Comparison of ENCODE assay signal across 8 mouse cellular contexts in genomic region chr2:102589977-102590376, GRCm38 (mm10). TPM values are rescaled to one million over a fixed set of nuclear protein-coding genes. Genes with fewer than 3 reads are reported as not detected.
DNase-seq lines count a peak whose midpoint lies in the region; ATAC-seq and TF ChIP-seq lines count a peak whose summit lies in the region.

No protein-coding gene starts in this region.

- H3K27ac ChIP-seq in ES-E14 (ENCODE audit: insufficient read depth, low read depth, low read length, poor library complexity, severe bottlenecking): no peak overlapping the region
- no peak overlapping the region for H3K27ac ChIP-seq in limb, embryonic 14.5 days (replicated peaks; ENCODE audit: low read depth, low read length)

- H3K4me3 ChIP-seq in ES-E14 (ENCODE audit: insufficient read depth in 1 of 2, low read depth in 1 of 2, low read length in 2 of 2, poor library complexity in 1 of 2, severe bottlenecking in 1 of 2): no peak overlapping the region
- no peak overlapping the region for H3K4me3 ChIP-seq in limb, embryonic 14.5 days (replicated peaks; ENCODE audit: low read length)

- DNase-seq in heart, adult 18-20 months: peak; percentile 21 to 55
- DNase-seq in heart, postnatal 25 days (ENCODE audit: low spot score): no peak
- DNase-seq in ES-E14 (ENCODE audit: low read depth, low spot score): peak; percentile 40
- peak; percentile 27 for DNase-seq in heart, postnatal 4 days
- DNase-seq in limb, embryonic 14.5 days (ENCODE audit: low spot score): peak; percentile 74
- DNase-seq in retina, embryonic 14.5 days (ENCODE audit: low spot score): peak; percentile 84
- no peak for DNase-seq in urinary bladder, postnatal 10 days (ENCODE audit: low spot score)

- in situ Hi-C loops in ES-E14 (cut with MboI; ENCODE audit: low sequenced_read_pairs in 2 of 2, unreplicated experiment in 2 of 2): no loop called here

- ATAC-seq in common myeloid progenitor, adult 5-6 weeks (replicated peaks; ENCODE audit: low read depth, poor library complexity, severe bottlenecking): peak; percentile 52; the same call in 1 of the 2 replicates
- peak; percentile 37; the same call in 1 of the 2 replicates for ATAC-seq in limb, embryonic 14.5 days (ENCODE audit: low FRiP score, low read depth)

- 36% methylated on average over 2 of the region's 2 CpGs for WGBS in limb, embryonic 14.5 days

- intact Hi-C loops in heart, postnatal 25 days (cut with DNase I): loop anchor here (5.0 kb wide), 2 partner anchors 427 to 492 kb away; no protein-coding TSS in a partner anchor

- no peaks in the 10 kb centered on the region for H3K4me1 ChIP-seq in ES-E14 (ENCODE audit: control insufficient read depth in 2 of 2, insufficient read depth in 2 of 2, low read length in 2 of 2, poor library complexity in 1 of 2)
- no peaks in the 10 kb centered on the region for H3K4me1 ChIP-seq in limb, embryonic 14.5 days (ENCODE audit: control insufficient read depth, insufficient read depth, low read length)

- H3K27me3 ChIP-seq in limb, embryonic 14.5 days (ENCODE audit: control insufficient read depth, insufficient read depth, low read length): no peaks in the 10 kb centered on the region

- no peaks in the 10 kb centered on the region for H3K9me3 ChIP-seq in ES-E14 (ENCODE audit: control insufficient read depth, insufficient read depth, low read depth, low read length)
- H3K9me3 ChIP-seq in limb, embryonic 14.5 days (ENCODE audit: control insufficient read depth, low read length): no peaks in the 10 kb centered on the region

- no peak for TF ChIP-seq POLR2A in limb, embryonic 14.5 days (IDR thresholded peaks at IDR 0.05; ENCODE audit: borderline replicate concordance, extremely low read depth, insufficient read depth, insufficient read length)

- H3K9ac ChIP-seq in ES-E14 (ENCODE audit: insufficient read depth, low read depth, low read length, poor library complexity, severe bottlenecking): no peak overlapping the region
- H3K9ac ChIP-seq in limb, embryonic 14.5 days (ENCODE audit: low read depth, low read length, severe bottlenecking): no peak overlapping the region

- no peak overlapping the region for H3K4me2 ChIP-seq in limb, embryonic 14.5 days (replicated peaks; ENCODE audit: low read depth, low read length, severe bottlenecking)

- no peaks in the 10 kb centered on the region for H3K36me3 ChIP-seq in ES-E14 (ENCODE audit: control insufficient read depth, insufficient read depth, low read length, poor library complexity, severe bottlenecking)
- H3K36me3 ChIP-seq in limb, embryonic 14.5 days (ENCODE audit: control insufficient read depth, insufficient read depth, low read length): no peaks in the 10 kb centered on the region; the same call in 1 of the 2 replicates

TF ChIP-seq in ES-E14, 5 proteins besides CTCF, POLR2A, EP300 and RAD21:
- TF ChIP-seq MAFK (IDR thresholded peaks at IDR 0.05; ENCODE audit: insufficient read depth, low read depth, low read length) (no peak), ZC3H11A (IDR thresholded peaks at IDR 0.05; ENCODE audit: borderline replicate concordance, low read depth, low read length) (peak; percentile 39; the same call in 1 of the 2 replicates)

RNA-seq across cellular contexts. Expression of gene Pamr1, which starts 40.2 kb away (rescaled TPM):
- 1 to 10 TPM; 1.5 to 1.6 TPM for total RNA-seq in heart, adult 18-20 months (2021)
- total RNA-seq in heart, postnatal 25 days (2021): 1 to 10 TPM; 1.9 to 3.3 TPM
- total RNA-seq in ES-E14 (2012; rRNA removed): 0.49 and 1.4 TPM in 2 replicates
- not detected in 2 replicates for total RNA-seq in common myeloid progenitor, adult 5-6 weeks (2017)
- total RNA-seq in heart, postnatal 4 days (2021): 1 to 10 TPM; 4.6 to 6.4 TPM
- 70.8 and 73.4 TPM in 2 replicates for polyA plus RNA-seq in limb, embryonic 14.5 days (2012; rRNA removed)
- 58.9 and 63.6 TPM in 2 replicates for polyA plus RNA-seq in limb, embryonic 14.5 days (2014; fragmentation: Nextera tagmentation; extraction: Ambion mirVana)

Comparison
In these comparisons a context has a peak if more than half of its experiments do, and no peak if none do; other contexts are left out.
1. DNase-seq: peak in heart, adult 18-20 months (2 of 2), ES-E14 (single experiment), heart, postnatal 4 days (single experiment), limb, embryonic 14.5 days (single experiment) and retina, embryonic 14.5 days (single experiment); none in heart, postnatal 25 days (single experiment) and urinary bladder, postnatal 10 days (single experiment).